Mouse (Mus musculus): Measurements from ENCODE around the gene Fcgr1.
"Not testable (repeated sequence)": the region's sequence is repeated elsewhere in the genome, so short reads cannot be mapped to it uniquely, and the experiment has no call there.

The Fcgr1 gene

DNA sequence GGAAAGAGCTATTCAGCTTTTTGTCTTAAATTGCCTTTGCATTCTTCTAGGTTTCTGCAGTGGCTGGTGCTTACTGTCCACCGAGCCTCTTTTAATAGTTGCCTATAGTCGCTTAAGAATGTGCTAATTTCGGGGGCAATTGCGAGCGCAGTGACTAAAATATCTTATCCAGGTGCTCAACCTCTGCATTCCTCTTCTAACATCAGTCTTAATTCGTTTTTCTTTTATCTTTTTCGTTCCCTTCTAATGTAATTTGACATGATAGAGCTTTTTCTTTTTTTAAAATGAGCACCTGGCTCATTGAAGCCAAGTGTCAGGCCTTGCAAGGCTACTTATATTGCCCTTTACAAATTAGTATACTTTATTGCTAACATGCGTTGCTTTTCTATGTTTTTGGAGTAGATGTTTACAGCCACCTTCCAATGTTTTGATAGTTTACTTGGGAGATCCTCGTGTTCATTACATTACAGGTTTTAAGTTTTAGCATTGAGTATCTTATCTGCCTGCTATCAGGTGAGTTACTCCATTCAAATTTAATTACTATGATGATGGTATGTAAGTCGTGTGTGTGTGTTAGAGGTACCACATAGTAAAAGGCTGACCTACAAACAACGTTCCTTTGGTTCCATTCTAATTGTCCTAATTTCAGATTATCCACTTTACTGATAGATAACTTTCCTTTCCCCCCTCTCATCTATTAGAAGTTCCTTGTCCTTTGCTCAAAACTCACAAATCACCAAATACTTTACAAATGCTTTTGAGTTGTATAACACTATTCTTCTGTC lies 46.2 kb downstream of the Fcgr1 start:
- DNase-seq = no peak

DNA sequence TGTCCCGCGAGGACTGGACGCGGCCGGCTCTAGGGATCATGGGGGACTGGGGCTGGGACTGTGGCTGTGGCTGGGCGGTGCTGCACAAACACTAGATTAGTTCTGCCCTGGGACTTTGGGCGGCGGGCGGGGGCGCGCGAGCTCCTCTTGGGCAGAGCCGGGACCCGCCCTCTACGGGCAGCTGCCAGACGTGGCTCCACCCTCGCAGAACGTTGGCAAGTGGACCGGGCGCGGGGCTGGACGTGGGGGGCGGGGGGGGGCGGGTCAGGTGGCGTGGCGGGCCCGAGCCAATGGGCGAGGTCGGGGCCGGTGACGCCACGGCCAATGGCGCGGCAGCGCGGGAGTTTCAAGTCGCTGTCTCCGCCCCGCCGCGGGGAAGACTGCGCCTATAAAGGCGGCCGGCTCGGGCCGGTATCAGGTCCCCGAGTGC lies 47.3 kb downstream of the Fcgr1 start, which contains the start of gene Hist2h3c1:
Gene Hist2h3c1, plus strand, starts transcription at position 259 of the 430 bp plus-strand sequence.
- peak in 1 of 2 experiments; percentile 56 for DNase-seq

DNA sequence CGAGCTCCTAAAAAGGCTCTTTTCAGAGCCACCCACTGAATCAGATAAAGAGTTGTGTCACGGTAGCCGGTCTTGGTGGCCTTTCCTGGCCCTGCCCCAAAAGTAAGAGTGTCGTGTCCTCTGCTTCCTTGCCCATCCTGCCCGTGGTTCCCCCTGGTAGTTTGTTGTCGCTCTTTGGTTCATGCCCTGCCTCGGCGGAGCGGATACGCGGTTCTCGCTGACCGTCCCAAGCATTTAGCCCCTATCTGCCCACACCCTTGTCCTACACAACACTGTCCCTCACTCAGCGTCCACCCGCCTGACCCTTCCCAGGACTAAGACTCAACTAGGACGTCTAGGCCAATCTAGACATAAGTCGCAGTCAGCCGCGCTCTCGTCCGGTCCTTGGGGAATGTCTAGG lies 47.8 kb downstream of the Fcgr1 start:
- DNase-seq = not testable (repeated sequence)

DNA sequence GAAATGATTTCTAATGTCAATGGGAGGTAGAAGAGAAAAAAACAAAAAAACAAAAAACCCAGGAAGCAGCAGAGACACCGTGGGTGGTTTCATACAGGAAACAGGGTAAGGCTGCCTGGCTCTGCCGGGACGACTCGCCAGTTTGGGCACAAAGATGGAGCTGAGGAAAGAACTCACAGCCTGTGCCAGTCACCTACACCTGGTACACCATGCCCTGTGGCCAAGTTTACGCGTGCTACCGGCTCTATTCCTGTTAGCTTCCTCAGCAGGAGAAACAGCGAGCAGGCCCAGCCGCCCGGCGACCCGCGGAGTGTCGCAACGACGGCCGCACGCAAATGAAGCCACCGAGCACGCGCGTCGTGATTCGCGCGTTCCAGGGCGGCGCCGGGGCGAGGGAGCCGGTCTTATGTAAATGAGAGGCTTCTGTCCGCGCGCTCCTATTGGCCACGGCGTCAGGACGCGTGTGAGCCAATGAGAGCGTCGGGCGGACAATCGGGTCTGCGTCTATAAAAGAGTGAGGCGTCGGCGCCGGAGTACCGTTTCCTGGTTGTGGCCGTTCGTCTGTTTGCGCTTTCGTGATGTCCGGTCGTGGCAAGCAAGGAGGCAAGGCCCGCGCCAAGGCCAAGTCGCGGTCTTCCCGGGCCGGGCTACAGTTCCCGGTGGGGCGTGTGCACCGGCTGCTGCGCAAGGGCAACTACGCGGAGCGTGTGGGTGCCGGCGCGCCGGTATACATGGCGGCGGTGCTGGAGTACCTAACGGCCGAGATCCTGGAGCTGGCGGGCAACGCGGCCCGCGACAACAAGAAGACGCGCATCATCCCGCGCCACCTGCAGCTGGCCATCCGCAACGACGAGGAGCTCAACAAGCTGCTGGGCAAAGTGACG lies 48.5 kb downstream of the Fcgr1 start, which contains the start of gene Hist2h2aa1:
Gene Hist2h2aa1, plus strand, starts transcription at position 495 of the 884 bp plus-strand sequence.
- peak; percentile 90 to 94 for DNase-seq

DNA sequence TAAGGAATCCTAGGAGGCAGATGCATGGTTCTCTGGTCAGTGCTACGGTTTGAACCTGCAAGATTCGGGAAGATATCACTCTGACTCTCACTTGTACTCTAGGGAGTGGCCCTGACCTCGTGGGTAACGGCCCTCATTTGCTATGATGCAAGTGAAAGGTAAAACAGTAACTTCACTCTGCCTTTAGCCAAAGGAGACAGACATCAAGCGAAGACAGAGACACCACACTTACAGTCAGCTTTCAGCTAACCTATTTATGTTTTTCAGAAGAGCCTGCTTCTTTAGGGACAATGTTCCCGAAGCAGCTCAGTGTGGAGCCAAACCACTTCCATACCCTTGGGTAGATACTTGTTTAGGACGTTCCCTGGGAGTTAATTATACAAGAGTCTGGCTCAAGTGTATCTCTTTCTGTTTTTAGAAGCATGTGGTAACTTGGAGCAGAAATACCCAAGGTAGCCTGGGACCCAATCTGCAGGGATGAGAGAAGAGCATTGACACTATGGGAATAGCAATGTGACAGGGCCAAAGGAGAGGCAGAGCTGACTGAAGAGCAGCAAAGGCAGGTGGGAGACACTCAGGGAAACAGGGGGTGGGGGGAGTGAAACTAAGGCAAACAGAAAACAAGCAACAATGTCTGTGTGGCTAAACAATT lies 49.7 kb downstream of the Fcgr1 start:
- no peak for DNase-seq

DNA sequence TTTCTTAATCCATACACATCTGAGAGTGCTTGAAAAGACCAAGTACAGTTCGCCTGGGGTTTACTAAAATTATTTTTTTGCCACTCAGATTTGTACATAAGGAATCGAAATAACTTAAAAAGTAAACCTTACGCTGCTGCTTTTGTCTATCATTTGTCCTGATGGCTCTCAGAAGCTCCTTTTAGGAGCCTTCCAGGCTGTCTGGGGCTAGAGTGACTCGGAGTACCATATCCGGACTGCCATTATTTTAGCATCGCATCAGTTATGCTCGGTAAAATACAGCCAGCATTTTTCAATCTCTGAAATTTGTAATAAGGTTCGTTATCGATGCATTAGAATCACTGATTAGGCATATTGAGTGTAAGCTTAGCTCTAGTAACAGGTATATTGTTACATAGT lies 53.0 kb downstream of the Fcgr1 start:
- no peak for DNase-seq

DNA sequence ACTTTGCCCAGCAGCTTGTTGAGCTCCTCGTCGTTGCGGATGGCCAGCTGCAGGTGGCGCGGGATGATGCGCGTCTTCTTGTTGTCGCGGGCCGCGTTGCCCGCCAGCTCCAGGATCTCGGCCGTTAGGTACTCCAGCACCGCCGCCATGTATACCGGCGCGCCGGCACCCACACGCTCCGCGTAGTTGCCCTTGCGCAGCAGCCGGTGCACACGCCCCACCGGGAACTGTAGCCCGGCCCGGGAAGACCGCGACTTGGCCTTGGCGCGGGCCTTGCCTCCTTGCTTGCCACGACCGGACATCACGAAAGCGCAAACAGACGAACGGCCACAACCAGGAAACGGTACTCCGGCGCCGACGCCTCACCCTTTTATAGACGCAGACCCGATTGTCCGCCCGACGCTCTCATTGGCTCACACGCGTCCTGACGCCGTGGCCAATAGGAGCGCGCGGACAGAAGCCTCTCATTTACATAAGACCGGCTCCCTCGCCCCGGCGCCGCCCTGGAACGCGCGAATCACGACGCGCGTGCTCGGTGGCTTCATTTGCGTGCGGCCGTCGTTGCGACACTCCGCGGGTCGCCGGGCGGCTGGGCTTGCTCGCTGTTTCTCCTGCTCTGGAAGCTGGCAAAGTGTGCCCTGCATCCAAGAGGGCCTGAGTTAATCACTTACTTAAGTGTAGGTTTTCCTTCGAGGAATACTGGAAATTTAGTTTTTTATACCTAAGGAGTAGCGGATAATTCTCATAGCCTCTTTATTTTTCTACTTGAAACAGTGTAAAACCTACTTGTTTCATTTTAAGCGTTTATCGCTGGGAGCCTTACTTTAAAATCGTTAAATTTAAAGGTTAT lies 53.6 kb downstream of the Fcgr1 start, which contains the start of gene Hist2h2aa2:
Gene Hist2h2aa2, minus strand, starts transcription at position 328 of the 850 bp plus-strand sequence.
- peak; percentile 97 to 98 for DNase-seq

DNA sequence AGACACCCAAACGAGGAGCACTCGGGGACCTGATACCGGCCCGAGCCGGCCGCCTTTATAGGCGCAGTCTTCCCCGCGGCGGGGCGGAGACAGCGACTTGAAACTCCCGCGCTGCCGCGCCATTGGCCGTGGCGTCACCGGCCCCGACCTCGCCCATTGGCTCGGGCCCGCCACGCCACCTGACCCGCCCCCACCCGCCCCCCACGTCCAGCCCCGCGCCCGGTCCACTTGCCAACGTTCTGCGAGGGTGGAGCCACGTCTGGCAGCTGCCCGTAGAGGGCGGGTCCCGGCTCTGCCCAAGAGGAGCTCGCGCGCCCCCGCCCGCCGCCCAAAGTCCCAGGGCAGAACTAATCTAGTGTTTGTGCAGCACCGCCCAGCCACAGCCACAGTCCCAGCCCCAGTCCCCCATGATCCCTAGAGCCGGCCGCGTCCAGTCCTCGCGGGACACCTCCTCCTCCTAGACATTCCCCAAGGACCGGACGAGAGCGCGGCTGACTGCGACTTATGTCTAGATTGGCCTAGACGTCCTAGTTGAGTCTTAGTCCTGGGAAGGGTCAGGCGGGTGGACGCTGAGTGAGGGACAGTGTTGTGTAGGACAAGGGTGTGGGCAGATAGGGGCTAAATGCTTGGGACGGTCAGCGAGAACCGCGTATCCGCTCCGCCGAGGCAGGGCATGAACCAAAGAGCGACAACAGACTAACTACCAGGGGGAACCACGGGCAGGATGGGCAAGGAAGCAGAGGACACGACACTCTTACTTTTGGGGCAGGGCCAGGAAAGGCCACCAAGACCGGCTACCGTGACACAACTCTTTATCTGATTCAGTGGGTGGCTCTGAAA lies 54.6 kb downstream of the Fcgr1 start, which contains the start of gene Hist2h3c2:
Gene Hist2h3c2, minus strand, starts transcription at position 174 of the 840 bp plus-strand sequence.
- peak; percentile 60 to 87 for DNase-seq

DNA sequence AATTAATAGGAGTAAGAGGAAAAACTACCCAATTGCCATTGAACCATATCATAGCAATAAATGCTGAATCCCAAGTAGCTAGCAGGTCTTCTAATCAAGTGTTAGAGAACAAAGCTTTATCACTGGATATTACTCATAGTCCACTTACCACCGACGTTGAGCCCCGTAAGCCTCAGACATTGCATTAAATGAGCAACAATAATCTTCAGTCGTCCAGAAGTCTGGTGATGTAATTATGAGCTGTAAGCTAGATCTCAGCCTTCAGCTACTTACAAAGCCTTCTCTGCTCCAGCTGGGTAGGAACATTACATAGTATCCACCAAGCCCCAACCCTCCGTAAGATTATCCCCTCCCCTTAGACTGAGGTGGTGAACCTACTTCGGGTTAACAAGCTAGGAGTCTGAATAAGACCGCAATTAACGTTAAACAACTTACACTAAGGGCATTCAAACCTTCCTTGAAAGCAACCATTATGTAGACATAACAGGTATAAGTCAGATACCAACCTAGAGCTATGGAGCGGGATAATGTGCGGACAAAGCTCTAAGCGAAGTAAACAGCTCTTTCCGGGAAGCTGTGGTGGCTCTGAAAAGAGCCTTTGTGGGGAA lies 55.8 kb downstream of the Fcgr1 start:
- no peak for DNase-seq

DNA sequence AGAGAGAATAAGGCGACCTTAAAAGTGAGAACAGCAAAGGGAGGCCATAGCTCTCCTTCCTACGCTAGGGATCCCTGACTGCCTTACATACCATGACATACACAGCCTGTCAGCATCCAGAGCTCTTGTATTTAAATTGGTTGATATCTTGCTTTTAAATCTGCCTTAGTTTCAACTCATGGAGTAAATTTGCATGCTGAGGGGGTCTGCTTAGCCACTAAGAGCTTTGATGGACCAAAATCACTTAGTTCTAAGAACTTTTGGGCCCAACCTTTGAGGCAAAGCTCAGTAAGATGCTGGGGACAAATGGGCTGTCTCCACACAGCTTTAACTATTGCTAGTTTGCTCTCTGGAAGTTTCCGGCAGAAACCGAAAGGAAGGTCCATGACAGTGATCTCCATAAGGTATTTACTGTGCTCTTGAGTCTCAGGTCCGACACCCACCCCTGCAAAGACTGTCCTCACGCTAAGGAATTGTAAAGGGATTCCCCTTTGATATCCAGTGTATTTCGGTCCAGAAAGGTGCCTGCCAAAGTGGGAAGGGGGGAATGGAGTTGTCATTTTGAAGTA lies 56.4 kb downstream of the Fcgr1 start:
- no peak for DNase-seq

DNA sequence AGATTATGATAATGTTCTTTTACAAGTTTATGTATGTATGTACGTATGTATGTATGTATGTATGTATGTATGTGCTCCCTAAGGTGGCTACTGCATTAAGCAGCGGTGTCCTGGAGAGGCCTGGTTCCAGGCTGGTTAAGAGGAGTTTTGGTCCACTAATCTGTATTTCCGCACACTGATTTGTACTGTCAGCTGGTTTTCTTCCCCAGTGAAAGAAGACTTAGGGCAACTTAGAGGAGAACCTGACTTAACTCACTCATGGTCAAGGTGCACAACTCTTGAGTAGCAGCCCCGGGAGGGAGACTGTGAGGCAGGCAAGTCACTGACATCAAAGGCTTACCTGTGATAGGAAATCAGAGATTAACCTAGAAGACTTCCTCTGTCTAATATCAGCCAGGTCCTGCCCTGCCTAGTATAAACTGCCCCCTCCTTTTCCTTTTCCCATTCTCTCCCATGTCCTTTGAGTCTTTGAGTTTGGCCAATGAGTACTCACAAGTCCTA lies 56.9 kb downstream of the Fcgr1 start:
- DNase-seq = no peak

DNA sequence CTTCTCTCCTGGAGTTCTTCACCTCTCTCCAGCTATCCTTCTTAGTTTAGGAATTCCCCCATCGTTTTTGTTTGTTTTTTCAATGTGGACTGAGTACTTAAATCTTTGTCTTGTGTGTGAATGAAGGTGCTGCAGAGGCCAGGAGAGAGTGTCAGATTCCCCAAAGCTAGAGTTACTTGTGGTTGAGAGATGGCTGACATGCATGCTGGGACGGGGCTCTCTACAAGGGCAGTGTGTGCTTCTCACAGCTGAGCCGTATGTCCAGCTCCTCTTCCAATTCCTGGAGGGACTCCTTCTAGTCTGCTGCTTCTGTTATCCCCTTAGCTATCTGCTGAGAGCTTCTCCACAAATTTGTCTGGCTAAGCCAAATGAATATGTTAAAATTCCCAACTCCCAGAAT lies 57.9 kb downstream of the Fcgr1 start:
- DNase-seq = no peak

DNA sequence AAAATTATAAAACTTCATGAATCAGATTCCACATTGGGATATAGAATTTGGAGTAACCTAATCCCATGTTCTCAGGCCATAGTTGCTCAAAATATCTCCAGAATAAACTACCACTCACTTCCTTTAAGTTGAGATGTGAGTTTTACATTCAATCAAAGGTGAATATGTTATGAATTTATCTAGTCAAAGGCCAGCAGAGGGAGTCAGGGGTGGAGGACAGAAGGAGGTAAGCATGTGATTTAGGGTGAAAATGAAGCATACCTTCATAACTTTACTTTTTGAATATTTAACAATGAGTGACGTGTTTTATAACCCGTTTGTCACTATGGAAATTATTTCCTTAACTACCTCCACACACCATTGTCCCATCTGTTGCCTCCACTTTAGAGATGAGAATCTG lies 58.9 kb downstream of the Fcgr1 start:
- DNase-seq = no peak

Measured in lung, postnatal 4 days (tissue).